In the genomic region with DNA sequence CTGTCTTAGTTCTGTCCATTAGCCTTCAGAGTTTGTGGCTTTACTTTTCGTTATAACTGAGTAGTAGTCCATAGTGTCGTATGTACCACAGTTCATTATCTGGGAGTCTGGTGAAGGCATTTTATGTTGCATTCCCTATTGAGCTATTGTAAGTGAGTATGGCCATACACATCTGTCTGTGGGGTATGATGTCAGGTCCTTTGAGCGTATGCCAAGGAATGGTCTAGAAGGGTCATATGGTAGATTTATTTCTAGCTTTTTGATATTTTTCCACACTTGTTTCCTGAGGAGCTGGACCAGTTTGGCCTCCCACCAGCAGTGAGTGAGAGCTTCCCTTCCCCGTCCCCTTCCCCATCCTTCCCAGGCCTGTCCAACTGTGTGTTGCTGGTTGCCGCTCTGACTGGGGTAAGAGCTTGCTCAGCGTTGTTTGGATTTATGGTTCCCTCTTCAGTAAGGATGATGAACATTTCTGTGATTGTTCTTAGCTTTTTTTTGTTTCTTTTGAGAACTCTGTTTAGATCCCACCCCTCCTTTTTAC, we compare ENCODE assay signal across 17 mouse cellular contexts. TPM values are rescaled to one million over a fixed set of nuclear protein-coding genes. Genes with fewer than 3 reads are reported as not detected.
DNase-seq lines count a peak whose midpoint lies in the region; ATAC-seq lines count a peak whose summit lies in the region.
"Had no signal": no experiment of that assay in that cellular context is flagged by ENCODE, and none has a peak within 500 bp of the region (broad histone marks: within the 10 kb centered on the region; RNA-seq: fewer than 3 reads in every experiment).

No protein-coding gene starts in this region.

- peak; percentile 28; the same call in 1 of the 2 replicates for ATAC-seq in limb, embryonic 13.5 days (ENCODE audit: low FRiP score, low read depth)
- no peak for ATAC-seq in liver, embryonic 15.5 days (ENCODE audit: insufficient read depth)
- ATAC-seq: forebrain, embryonic 14.5 days had no signal

- no peak overlapping the region for H3K4me3 ChIP-seq in limb, embryonic 13.5 days
- H3K4me3 ChIP-seq in limb, embryonic 10.5 days = no peak overlapping the region
- H3K4me3 ChIP-seq in liver, embryonic 15.5 days (replicated peaks) = no peak overlapping the region
- H3K4me3 ChIP-seq: embryonic facial prominence, embryonic 15.5 days; hindbrain, embryonic 10.5 days; neural tube, embryonic 13.5 days had no signal

- H3K36me3 ChIP-seq in limb, embryonic 13.5 days = peaks cover 7% of the 10 kb centered on the region
- peaks cover 18% of the 10 kb centered on the region for H3K36me3 ChIP-seq in limb, embryonic 10.5 days
- peaks cover 6% of the 10 kb centered on the region for H3K36me3 ChIP-seq in liver, embryonic 15.5 days (replicated peaks)

- no peak overlapping the region for H3K4me2 ChIP-seq in limb, embryonic 13.5 days (replicated peaks)
- H3K4me2 ChIP-seq in liver, embryonic 15.5 days = peak overlapping the region; percentile 58
- H3K4me2 ChIP-seq: embryonic facial prominence, embryonic 15.5 days; neural tube, embryonic 13.5 days had no signal

- no peaks in the 10 kb centered on the region for H3K27me3 ChIP-seq in limb, embryonic 13.5 days
- H3K27me3 ChIP-seq in limb, embryonic 10.5 days (ENCODE audit: low read depth, poor library complexity, severe bottlenecking) = no peaks in the 10 kb centered on the region
- no peaks in the 10 kb centered on the region for H3K27me3 ChIP-seq in liver, embryonic 15.5 days
- H3K27me3 ChIP-seq: embryonic facial prominence, embryonic 15.5 days; neural tube, embryonic 13.5 days had no signal

- no peaks in the 10 kb centered on the region for H3K9me3 ChIP-seq in limb, embryonic 13.5 days
- H3K9me3 ChIP-seq in limb, embryonic 10.5 days (replicated peaks) = no peaks in the 10 kb centered on the region
- H3K9me3 ChIP-seq in liver, embryonic 15.5 days (replicated peaks) = no peaks in the 10 kb centered on the region
- H3K9me3 ChIP-seq: embryonic facial prominence, embryonic 15.5 days; hindbrain, embryonic 10.5 days; neural tube, embryonic 13.5 days had no signal

- DNase-seq in cerebellum, adult 9-11 months = peak; percentile 25
- DNase-seq in cerebellum, adult 11 months = no peak
- DNase-seq in limb, embryonic 10.5 days (ENCODE audit: low spot score) = no peak
- DNase-seq in NIH3T3 (ENCODE audit: low read depth) = peak; percentile 51
- DNase-seq in gastrocnemius, postnatal 14 days = no peak
- DNase-seq in adrenal gland, postnatal 14 days = no peak
- DNase-seq: B cell, adult 2 months; kidney, adult 9 months; retina, postnatal 1 day; spleen, adult 18-20 months; thymus, adult 18-20 months had no signal

- no peak overlapping the region; the same call in 1 of the 2 replicates for H3K27ac ChIP-seq in limb, embryonic 13.5 days
- no peak overlapping the region for H3K27ac ChIP-seq in limb, embryonic 10.5 days
- H3K27ac ChIP-seq in liver, embryonic 15.5 days (replicated peaks) = peak overlapping the region; percentile 81
- H3K27ac ChIP-seq: embryonic facial prominence, embryonic 15.5 days; hindbrain, embryonic 10.5 days; neural tube, embryonic 13.5 days had no signal

- H3K4me1 ChIP-seq in limb, embryonic 13.5 days = peaks cover 16% of the 10 kb centered on the region; the same call in 1 of the 2 replicates
- H3K4me1 ChIP-seq in limb, embryonic 10.5 days = 0 out of 2 replicates have a peak, but pooled peaks cover 3% of the 10 kb centered on the region
- H3K4me1 ChIP-seq in liver, embryonic 15.5 days (replicated peaks) = peaks cover 54% of the 10 kb centered on the region
- H3K4me1 ChIP-seq: hindbrain, embryonic 10.5 days had no signal

- intact Hi-C loops in gastrocnemius, postnatal 14 days (cut with DNase I; ENCODE audit: low total_unique reads) = no loop called here

- no peak overlapping the region for H3K9ac ChIP-seq in limb, embryonic 13.5 days
- no peak overlapping the region for H3K9ac ChIP-seq in liver, embryonic 15.5 days
- H3K9ac ChIP-seq: embryonic facial prominence, embryonic 15.5 days; neural tube, embryonic 13.5 days had no signal

- WGBS in limb, embryonic 13.5 days = 77% methylated on average over 6 of the region's 6 CpGs
- 89% methylated on average over 6 of the region's 6 CpGs for WGBS in limb, embryonic 10.5 days
- WGBS in liver, embryonic 15.5 days (ENCODE audit: insufficient replicate concordance) = 72% methylated on average over 6 of the region's 6 CpGs

RNA-seq across cellular contexts. Expression of gene Arid2, which starts 58.1 kb away (rescaled TPM):
- polyA plus RNA-seq in limb, embryonic 13.5 days (2015; fragmentation: Nextera tagmentation; extraction: Ambion mirVana) = 29.1 and 29.3 TPM in 2 replicates
- 29.5 and 34.9 TPM in 2 replicates for polyA plus RNA-seq in limb, embryonic 10.5 days (2016; fragmentation: Nextera tagmentation; extraction: Ambion mirVana)
- 7.5 and 8.0 TPM in 2 replicates for polyA plus RNA-seq in liver, embryonic 15.5 days (2015; fragmentation: Nextera tagmentation; extraction: Ambion mirVana)
- 10 to 100 TPM; 19.0 to 20.3 TPM for total RNA-seq in gastrocnemius, postnatal 14 days (2021)
- 38.4 and 43.1 TPM in 2 replicates for total RNA-seq in adrenal gland, postnatal 14 days (2021)

Comparison
In these comparisons a context has a peak if more than half of its experiments do, and no peak if none do; other contexts are left out.
1. DNase-seq: peak in cerebellum, adult 9-11 months (single experiment) and NIH3T3 (single experiment); none in cerebellum, adult 11 months (single experiment), limb, embryonic 10.5 days (single experiment), gastrocnemius, postnatal 14 days (single experiment) and adrenal gland, postnatal 14 days (single experiment).